Mouse (Mus musculus) ovary, postnatal 36 days (tissue): ENCODE measurements around the gene Hpca.
A peak's percentile ranks its signal among the peaks of the same experiment; 100 is the strongest.

Source experiments
- DNase-seq: peaks from one replicate; pipeline ENCODE4 v3.0.0; 2022; ENCODE audit warnings: low spot score, mixed read lengths

The Hpca gene

DNA sequence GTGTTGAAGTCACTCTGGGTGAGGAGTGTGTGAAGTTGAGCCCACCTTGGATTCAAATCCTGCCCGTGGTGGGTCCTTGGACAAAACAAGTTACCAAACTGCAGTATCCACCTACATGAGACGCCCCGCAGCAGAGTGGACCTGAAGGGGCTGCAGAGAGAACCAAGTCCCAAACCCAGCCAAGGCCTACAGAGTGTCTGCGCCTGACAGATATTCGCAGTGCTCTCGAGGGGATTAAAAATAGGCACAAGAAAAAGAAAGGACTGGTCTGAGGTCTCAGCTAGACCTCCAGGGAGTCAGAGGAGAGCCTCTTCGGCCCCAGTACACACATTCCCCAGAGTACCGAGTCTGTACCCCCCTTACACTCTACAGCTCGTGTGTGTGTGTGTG, 14.3 kb upstream of the Hpca start:
- DNase-seq: no peak

DNA sequence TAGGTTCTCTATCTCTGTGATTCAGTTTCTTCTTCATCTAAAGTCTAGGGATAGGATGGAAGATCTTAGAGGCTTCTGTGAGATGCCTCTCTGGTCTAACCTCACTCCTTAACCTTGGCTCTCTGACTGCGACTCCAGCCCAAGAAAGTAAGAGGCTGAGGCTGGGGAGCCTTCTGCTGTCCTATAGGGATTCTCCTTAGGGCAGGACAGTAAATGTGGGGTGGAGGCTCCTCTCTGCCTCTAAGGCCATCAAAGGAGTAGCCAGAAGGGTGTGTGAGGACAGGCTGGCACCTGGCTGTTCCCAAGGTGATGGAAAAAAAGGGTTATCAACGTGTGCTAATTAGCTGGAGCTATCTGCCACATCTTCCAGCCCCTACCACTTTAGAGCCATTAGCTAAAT, 13.8 kb upstream of the Hpca start:
- no peak for DNase-seq

DNA sequence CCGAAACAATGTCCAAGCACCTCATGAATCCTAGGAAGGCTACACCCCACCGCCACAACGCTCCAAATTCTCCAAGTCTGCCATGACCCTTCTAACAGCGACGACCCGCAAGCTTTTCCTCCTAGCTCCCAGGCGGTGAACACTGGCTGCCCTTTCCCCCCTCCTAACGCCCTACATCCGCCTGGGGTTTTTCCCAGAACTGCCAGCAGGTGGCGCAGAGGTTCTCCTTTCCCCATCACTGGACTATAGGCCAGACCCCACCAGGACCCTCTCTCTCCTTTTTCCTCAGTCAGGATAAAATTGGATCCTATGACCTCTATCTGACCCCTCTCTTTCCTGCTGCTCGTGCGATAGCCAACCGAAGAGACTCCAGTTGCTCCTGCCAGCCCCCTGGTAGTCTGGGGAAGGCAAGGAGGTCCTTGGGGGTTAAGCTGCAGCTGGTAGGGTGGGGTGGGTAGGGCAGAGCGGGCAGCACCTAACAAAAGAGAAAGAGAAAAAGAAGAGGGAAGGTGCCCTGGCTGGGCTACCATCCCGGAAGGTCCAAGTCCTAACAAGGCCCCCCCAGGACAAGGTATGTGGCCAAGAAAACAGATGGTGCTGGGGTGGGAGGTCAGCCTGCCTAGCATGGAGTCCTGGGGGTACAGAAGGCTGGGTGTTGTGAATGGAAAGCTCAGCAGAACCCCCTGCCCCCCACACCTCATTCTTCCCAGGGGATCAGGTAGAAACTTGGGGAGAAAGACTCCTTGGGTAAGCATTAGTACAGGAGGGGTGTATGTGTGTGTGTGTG, 13.2 kb upstream of the Hpca start:
- peak; percentile 77 for DNase-seq

- DNase-seq: no peak
Measured at GRCm38 (mm10) chr4:129130755-129131303, 9.0 kb upstream of the Hpca start.

DNA sequence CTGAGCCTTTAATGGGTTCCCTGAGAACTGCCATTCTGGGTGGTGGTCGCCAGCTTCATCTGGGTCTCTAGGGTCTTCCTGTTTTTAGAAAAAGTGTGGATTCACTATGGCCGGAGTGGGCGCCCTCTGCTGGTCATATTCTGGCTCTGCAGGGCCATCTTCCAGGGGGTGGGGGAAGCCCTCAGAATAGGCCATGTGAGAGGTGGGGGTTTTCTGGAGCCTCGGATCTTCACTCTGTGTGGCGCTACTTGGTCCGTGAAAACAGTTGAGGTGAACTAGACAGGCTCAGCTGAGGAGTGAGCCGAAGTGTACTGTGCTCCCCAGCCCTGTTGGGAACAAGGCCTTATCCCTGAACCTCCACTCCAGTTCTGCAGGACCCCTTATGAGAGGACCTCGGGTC, 8.3 kb upstream of the Hpca start:
- DNase-seq: peak; percentile 33

- DNase-seq: no peak
Measured at GRCm38 (mm10) chr4:129129387-129129786, 7.6 kb upstream of the Hpca start.

- no peak for DNase-seq
Measured at GRCm38 (mm10) chr4:129128582-129129338, 6.9 kb upstream of the Hpca start.

DNA sequence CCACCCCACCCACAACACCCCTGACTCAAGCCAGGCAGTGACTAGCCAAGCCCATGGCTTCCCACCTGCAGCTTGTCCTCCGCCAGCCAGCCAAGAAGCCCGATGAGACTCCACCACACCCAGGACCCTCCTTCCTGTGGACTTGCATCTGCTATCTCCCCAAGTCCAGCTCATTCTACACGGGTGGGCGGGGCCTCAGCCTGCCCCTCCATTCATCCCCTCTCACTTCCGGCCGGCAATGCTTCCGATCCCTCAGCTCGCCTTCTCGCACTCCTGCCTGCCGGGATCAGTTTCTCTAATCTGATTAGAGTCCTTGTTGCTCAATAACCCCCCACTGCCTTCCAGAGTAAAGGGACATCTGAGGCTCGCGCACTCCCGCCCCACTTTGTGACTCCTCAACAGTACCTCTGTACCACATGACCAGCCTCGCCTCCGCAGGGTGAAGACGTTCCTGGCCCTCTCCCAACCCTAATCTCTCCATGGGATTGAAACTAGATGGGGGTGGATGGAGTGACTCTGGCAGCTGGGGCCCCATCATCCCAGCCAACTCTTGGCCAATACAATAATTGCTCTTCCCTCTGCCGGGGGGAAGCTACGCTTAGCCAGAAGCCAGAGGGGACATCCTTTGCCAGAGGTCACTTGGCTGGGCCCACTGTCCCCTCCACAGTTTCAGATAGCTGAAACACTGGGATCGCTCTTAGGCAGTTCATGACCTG, 4.1 kb upstream of the Hpca start:
- DNase-seq: peak; percentile 41

GRCm38 (mm10) chr4:129124652-129125146, 2.9 kb upstream of the Hpca start:
- no peak for DNase-seq

DNA sequence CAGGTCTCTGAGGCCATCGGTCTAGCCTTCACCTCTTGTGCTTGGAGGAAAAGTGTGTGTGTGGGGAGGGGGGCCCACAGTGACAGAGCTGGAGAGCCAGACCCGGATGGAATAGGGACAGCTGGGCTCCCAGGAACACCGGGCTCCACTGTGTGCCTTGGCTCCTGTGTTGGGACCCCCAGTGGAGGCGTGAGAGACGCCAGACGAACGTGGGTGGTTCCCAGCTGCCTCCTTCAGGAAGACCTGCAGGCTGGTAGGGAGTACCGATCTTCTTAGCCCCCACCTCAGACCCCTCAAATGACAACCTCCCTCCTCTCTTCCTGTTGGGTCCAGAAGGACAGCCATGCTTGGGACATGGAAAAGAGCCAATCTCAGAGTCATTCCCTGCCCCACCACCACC, 883 bp upstream of the Hpca start:
- DNase-seq: no peak

DNA sequence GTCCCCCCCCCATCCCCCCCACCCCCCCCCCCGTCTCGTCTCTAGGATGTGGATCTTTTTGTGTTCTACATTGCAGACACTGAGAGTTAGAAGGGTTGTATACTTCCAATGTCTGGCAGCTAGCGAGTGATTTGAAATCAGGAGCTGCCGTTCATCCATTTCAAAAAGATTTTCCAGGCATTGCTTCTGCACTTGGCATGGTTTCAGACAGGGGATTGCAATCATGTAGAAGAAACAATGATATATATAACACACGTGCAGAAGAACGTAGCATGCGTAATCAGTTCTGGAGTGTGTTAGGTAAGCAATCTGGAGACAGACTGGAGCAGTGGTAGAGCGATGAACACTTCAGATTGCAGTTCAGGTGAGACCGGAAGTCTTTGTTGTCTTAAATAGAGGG, 271 bp upstream of the Hpca start:
- DNase-seq: no peak

DNA sequence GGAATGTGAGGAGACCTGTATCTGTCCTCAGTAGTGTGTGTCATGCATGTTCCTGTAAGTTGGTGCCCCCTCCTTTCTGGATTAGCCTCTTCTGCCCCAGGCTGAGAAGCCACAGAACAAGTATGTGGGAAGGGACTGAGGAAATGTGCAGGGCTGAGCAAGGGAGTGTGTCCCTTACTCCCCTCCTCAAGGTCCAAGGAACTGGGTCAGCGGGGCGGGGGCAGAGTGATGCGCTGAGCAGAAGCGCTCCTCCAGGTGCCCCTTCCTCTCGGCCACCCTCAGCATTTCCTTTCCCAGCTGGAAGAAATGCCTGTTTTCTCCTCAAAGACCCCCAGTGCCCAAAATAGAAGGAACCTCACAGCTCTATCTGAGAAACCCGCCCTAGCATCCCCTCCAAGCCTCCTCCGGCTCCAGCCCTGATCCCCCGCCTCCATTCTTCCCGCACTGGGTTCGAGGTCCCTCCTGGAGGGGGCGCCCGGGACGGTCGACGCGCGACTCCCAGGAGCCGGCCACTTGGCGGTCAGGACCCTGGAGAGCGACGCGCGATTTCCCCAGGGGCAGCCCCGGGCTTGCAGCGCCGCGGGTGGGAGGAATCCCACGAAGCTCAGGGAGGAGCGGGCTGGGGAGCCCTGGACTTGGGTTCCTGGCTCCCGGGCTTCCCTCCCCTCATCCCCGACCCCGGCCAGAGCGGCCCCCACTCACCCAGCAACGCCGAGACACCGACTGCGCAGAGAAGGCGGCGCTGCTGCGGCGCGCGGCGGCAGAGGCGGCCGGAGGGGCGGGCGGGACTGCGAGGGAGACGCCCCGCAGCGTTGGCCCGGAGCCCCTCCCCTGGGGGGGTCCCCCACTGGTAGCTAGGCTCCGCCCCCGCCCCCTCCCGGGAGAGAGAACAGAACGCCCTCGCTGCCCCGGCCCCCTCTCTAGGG, 1.1 kb downstream of the Hpca start:
- DNase-seq: peak; percentile 81

DNA sequence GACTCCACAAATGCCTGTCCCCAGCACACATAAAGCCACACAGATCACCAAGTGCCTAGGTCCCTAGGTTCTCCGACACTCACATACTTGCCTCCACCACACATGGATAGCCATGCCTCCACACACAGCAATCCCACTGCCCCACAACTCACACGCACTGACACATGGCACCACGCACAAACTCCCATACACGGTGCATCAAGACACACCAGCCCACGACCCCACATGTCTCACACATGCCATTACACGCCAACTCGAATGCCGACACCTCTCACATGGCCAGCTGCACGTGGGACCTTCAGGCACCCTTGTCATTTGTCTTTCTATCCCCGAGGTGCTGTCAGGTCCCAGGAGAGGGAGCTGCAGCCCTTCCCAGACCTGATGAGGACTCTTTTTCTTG, 2.1 kb downstream of the Hpca start:
- no peak for DNase-seq

- no peak for DNase-seq
Measured at GRCm38 (mm10) chr4:129117720-129118510, 3.9 kb downstream of the Hpca start.

- DNase-seq: no peak
Measured at GRCm38 (mm10) chr4:129116703-129117102, 5.1 kb downstream of the Hpca start.

- DNase-seq: peak; percentile 66
Measured at GRCm38 (mm10) chr4:129113083-129113988, 8.5 kb downstream of the Hpca start.

DNA sequence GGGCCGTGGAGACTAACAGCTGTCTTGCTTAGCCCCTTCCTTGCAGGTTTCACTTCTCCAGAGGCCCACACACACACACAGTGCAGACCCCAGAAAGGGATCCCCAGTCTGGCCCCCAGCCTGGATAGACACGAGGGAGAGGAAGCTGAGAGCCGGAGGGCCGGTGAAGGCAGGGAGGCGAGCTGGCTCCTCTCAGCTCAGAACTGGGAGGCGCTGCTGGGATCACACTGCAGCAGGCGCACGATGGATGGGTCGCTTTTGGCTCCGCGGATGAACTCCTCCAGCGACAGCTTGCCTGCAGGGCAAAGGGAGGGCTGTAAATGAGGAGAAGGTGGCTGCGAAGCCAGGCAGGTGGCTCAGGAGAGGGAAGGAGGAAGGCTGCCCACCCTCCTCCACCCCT, 9.6 kb downstream of the Hpca start:
- no peak for DNase-seq

- DNase-seq: no peak
Measured at GRCm38 (mm10) chr4:129111350-129111749, 10.5 kb downstream of the Hpca start.

GRCm38 (mm10) chr4:129110804-129111203, 11.0 kb downstream of the Hpca start:
- no peak for DNase-seq
